Mouse (Mus musculus) frontal cortex, adult (tissue): ENCODE results near the gene Tmem235.
A peak's percentile ranks its signal among the peaks of the same experiment; 100 is the strongest.
"Not testable (repeated sequence)": the region's sequence is repeated elsewhere in the genome, so short reads cannot be mapped to it uniquely, and the experiment has no call there.

Experiments
- ATAC-seq: cut with Nextera tagmentation; 2 replicates; pipeline ENCODE4 v1.9.2; 2017; ENCODE audit warnings: mild to moderate bottlenecking, moderate library complexity, mixed read lengths; ENCODE audit not compliant: low TSS enrichment

Gene Tmem235

DNA sequence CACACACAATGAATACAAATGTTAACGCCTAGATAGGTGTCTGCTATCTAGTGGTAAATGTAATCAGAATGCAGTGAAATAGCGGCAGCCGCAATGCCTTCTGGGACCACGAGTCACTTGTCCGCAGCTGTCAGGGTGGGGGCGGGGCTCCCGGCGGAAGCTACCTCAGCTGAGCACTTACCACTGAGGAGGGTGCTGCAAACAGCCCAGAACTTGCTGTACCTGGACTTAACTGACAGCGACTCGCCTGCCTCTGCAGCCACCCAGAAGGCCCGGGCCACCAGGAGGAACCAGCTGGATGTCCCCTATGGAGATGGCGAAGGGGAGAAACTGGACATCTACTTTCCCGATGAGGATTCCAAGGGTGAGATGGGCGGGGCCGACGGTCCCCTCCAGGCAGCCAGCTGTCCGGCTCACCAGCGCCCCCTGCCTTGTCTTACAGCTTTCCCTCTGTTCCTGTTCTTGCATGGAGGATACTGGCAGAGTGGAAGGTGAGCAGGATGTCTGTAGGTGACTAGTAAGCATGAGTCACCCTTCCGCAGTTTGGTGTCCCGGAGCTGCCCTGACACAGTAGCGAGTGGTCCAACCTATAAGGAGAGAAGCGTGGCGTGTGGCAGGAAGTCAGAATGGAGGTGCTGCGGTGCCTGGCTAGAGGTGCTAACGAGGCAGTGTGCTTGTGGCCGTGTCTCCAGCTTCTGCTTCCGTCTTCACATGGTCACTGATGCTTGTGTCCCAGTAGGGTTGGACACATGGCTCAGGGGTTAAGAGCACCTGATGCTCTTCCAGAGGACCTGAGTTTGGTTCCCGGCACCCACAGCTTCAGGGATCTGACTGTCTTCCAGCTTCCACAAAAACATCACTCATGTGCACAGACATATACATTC, 28.2 kb upstream of the Tmem235 start:
- peak; percentile 63 for ATAC-seq

DNA sequence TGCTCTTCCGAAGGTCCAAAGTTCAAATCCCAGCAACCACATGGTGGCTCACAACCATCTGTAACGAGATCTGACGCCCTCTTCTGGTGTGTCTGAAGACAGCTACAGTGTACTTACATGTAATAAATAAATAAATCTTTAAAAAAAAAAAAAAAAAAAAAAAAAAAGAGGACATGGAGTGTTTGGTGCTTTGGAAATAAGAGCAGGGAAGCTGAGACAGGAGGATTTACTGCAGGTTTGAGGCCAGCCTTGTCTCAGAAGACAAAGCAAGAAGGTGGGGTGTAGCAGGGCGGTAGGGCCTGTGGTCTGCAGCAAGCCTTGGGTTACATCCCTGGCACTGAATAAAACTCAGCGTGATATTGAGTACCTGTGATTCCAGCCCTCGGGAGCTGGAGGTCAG, 27.0 kb upstream of the Tmem235 start:
- not testable (repeated sequence) for ATAC-seq

DNA sequence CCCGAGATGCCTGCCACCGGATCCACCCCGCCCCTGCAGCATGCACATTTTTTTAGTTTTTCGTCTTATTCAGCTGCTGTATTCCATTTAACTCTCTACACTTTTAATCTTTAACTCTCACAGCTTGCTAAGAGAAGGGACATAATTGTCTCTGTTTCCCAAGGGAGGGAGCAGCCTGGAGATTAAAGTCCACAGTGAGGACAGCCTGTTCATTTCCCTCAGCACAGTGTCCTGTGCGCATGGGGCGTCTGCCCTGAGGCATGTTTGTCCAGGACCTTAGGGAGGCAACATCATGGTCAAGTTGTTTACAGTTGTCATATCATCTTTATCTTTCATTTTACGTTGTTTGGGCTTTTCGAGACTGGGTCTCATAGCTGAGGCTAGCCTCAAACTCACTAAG, 26.5 kb upstream of the Tmem235 start:
- no peak for ATAC-seq

DNA sequence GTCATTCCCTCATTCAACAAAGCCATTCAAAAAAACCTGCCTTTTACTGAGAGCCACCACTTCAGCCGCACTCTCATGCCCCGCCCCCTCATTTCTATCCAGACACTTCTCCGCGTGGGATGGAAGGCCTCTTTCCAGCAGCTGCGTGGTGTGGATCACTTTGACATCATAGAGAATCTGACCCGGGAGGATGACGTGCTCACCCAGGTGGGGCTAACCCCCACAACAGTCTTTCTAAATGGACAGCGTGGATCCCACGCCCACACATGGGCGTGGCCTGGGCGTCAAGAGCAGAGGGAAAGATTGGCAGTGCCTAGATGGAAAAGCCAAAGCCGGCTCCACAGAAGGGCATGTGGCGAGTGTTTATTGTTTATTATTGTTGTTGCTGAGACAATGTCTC, 24.2 kb upstream of the Tmem235 start:
- peak; percentile 81 for ATAC-seq

- ATAC-seq: no peak
These were observed 22.0 kb upstream of the Tmem235 start for GRCm38 (mm10) chr11:117838572-117838971.

- no peak for ATAC-seq
These were observed 21.5 kb upstream of the Tmem235 start for GRCm38 (mm10) chr11:117839021-117839420.

DNA sequence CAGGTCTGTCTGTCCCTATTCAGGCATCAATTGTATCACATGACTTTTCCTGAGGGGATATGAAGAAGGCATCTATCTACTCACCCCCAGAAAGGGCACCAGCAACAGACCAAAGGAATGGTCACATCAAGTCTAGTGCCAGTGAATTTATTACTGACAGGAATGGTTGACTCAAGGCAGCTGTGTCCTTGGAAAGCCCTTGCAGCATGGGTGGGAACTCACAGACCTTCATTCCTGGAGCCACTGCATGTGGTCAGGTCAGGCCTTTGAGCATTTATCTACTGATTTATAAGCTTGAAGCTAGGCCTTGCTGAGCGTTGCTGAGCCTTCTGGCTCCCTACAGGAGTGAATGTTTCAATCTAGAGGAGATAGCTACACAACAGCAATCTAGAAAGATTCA, 19.6 kb upstream of the Tmem235 start:
- ATAC-seq: no peak

DNA sequence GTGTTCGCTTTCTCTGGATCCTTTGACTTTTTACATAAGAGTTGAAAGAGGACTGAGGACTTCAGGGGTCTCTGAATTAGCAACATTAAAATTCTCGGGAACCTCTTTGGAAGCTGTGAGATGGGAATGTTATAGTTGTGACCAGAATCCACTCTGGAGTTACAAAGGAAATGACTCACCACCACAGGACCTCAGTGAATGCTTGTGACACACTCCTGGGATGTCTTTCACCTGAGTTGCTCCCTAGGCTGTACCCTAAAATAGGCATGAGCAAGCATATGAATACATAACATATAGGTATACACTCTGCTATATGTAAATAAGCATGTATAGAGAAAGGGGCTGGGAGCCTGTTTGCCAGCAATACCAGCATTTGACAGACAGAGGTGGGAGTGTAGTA, 17.1 kb upstream of the Tmem235 start:
- no peak for ATAC-seq

- ATAC-seq: no peak
These were observed 15.6 kb upstream of the Tmem235 start for GRCm38 (mm10) chr11:117844997-117845396.

GRCm38 (mm10) chr11:117845651-117846050, 14.9 kb upstream of the Tmem235 start:
- no peak for ATAC-seq

DNA sequence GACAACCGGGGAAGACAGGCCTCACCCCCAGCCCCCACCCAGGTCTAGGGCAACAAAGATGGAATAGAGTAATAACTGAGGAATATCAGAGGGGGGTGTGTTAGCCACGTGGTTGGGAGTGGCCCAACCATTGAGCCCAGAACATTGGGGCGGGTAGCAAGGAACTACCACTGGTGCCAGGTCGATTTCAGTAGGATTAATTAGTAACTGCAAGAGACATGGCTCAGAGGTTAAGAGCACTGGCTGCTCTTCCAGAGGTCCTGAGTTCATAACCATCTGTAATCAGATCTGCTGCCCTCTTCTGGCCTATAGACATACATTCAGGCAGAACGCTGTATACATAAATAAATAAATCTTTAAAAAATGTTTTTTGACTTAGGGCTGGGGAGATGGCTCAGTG, 13.9 kb upstream of the Tmem235 start:
- ATAC-seq: no peak

- ATAC-seq: no peak
These were observed 12.8 kb upstream of the Tmem235 start for GRCm38 (mm10) chr11:117847593-117848215.

GRCm38 (mm10) chr11:117848271-117848984, 12.1 kb upstream of the Tmem235 start:
- peak; percentile 78 for ATAC-seq

DNA sequence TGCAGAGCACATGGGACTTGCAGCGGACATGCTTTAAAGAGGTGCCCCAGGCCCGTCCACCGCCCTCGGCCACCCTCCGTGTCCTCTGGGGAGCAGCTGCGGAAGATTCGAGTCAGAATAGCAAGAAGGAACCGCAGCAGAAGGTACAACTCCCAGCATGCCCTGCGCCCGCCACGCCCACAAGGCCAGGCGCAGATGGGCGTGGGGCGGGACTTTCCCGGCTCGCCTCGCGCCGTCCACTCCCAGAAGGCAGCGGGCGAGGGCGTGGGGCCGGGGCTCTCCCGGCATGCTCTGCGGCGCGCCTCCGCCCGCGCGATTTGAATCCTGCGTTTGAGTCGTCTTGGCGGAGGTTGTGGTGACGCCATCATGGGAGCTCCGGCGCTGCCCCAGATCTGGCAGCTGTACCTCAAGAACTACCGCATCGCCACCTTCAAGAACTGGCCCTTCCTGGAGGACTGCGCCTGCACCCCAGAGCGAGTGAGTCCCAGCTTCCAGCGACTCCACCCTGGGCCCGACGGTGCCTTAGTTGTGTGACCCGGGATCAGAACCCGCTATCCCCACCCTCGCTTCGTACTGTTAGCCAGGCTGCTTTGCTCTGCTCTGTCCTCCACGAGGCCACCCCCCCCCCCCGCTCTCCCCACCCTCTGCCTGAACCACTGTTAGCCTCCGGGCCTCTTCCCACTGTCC, 11.4 kb upstream of the Tmem235 start, which contains the start of gene Birc5:
TSS of gene Birc5 (plus strand) at position 267 of the 687 bp plus-strand sequence.
- ATAC-seq: peak; percentile 94

DNA sequence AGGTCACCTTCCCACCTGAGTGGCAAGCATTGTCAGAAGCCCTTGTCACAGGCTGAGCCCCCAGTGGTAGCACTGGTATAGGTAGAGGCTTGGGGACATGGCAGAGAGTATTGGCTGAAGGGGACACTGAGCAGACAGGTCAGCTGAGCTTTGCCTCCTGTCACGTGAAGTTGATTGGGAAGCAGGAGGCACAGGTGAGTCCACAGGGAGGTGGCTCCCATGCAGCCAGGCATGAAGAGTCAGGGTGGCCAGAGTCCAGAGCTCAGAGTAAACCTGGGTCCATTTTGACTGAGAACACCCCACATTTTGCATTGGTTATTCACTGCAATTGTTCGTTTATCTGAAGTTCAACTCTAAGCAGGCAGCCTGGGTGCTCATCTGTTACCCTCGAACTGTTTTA, 7.7 kb upstream of the Tmem235 start:
- no peak for ATAC-seq

DNA sequence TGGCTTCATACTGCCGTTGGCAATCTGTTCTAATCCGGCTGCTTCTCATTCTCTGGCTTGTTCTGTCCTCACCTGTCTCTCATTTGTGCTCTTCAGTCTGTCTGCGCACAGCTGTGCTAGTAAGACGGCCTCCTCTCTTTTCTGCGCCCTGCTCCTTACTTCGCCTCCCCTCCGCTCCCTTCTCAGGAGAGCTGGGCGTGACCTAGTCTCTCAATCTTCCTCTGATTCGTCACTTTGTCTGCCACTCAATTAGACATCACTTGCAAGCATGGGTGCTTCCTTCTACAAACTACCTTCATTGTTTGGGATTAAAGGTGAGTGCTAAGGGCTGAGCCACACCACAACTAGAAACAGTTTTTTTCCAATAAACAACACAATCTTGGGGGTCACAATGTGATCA, 6.3 kb upstream of the Tmem235 start:
- no peak for ATAC-seq

GRCm38 (mm10) chr11:117855360-117855759, 5.2 kb upstream of the Tmem235 start:
- ATAC-seq: no peak

- no peak for ATAC-seq
These were observed 4.6 kb upstream of the Tmem235 start for GRCm38 (mm10) chr11:117855975-117856374.

- ATAC-seq: no peak
These were observed 3.1 kb upstream of the Tmem235 start for GRCm38 (mm10) chr11:117857462-117857861.

GRCm38 (mm10) chr11:117858392-117858791, 2.2 kb upstream of the Tmem235 start:
- no peak for ATAC-seq

DNA sequence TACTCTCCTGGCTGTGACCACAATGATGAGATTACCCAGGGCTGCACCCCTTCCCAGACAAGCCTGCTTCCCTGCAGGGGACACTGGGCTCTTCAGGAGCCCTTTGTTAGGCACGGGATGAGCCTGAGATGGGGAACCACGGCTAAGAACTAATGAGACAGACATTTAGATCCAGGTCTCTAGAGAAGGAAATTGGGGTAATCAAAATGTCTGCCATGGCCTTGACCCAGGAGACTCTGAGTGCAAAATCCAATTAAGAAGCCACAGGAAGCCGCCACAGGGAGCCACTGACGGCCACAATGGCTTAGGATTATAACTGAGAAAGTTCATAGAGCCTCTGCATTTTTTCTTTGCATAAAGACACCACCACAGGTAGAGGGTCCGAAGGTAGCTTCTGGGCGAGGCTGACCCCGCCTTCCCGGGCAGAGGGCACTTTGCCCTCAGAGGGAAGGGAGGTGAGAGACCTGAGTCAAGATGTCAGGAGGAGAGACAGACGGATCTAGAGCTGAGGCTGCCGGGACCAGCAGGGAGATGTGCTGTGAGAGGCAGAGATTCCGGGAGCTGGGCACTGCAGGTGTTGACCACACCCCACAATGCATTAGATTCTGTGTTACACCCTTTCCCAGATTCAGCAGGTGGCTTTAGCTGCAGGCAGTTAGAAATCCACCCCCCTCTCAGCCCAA, 2.8 kb downstream of the Tmem235 start:
- no peak for ATAC-seq
